Mouse (Mus musculus): ENCODE measurements around the gene Sptbn1. TPM values are rescaled to one million over a fixed set of nuclear protein-coding genes. Genes with fewer than 3 reads are reported as not detected.

Sptbn1 gene
- 26.1 and 53.4 TPM in 2 replicates for polyA plus RNA-seq (2011; ENCODE audit: insufficient read depth, insufficient read length, low replicate concordance, missing spikeins)

GRCm38 (mm10) chr11:30267892-30268647 is at the start of gene Sptbn1:
TSS of gene Sptbn1 (minus strand) at chr11:30268175.
- no peak within 1 kb of the TSS; the same call in 1 of the 2 replicates for H3K27ac ChIP-seq (ENCODE audit: control insufficient read depth, insufficient read depth, low read depth, low read length, poor library complexity)

DNA sequence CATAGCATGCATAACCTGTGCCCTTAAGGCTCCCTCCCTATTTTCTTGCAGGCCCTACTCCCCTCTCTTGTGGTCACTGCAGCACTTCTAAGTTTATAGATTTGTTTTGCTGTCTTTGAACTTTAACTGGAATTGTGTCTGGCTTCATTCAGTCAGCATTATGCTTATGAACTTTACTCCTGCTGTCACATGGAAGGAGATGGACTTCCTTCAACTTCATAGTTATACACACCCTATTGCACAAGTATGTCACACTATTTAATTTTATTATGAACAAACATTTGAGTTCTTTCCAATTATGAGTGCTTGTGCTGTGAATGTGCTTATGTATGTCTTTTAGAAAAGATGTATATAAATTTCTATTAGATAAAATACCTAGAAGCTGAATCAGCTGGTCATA is 26.3 kb upstream of the Sptbn1 start:
- H3K4me1 ChIP-seq (ENCODE audit: control insufficient read depth, insufficient read depth, low read length), result no peaks in the 10 kb centered on the region
- H3K27ac ChIP-seq (ENCODE audit: control insufficient read depth, insufficient read depth, low read depth, low read length, poor library complexity), result no peak overlapping the region
- TF ChIP-seq POLR2A (IDR thresholded peaks at IDR 0.05; ENCODE audit: borderline replicate concordance, control insufficient read depth, low read depth, low read length) (no peak), CTCF (IDR thresholded peaks at IDR 0.05; ENCODE audit: control insufficient read depth, insufficient read depth, low read length) (no peak)
- H3K4me3 ChIP-seq (replicated peaks; ENCODE audit: control insufficient read depth, low read depth, low read length), result no peak overlapping the region

More at GRCm38 (mm10) chr11:30267892-30268647, at the start of gene Sptbn1:
- no peak for TF ChIP-seq CTCF (IDR thresholded peaks at IDR 0.05; ENCODE audit: control insufficient read depth, insufficient read depth, low read length)
- no peak for TF ChIP-seq POLR2A (IDR thresholded peaks at IDR 0.05; ENCODE audit: borderline replicate concordance, control insufficient read depth, low read depth, low read length)
- H3K4me1 ChIP-seq (ENCODE audit: control insufficient read depth, insufficient read depth, low read length), result no peaks in the 10 kb centered on the region
- peak within 1 kb of the TSS; percentile 59 for H3K4me3 ChIP-seq (replicated peaks; ENCODE audit: control insufficient read depth, low read depth, low read length)
- under 1% methylated on average over 59 of the region's 81 CpGs for WGBS

DNA sequence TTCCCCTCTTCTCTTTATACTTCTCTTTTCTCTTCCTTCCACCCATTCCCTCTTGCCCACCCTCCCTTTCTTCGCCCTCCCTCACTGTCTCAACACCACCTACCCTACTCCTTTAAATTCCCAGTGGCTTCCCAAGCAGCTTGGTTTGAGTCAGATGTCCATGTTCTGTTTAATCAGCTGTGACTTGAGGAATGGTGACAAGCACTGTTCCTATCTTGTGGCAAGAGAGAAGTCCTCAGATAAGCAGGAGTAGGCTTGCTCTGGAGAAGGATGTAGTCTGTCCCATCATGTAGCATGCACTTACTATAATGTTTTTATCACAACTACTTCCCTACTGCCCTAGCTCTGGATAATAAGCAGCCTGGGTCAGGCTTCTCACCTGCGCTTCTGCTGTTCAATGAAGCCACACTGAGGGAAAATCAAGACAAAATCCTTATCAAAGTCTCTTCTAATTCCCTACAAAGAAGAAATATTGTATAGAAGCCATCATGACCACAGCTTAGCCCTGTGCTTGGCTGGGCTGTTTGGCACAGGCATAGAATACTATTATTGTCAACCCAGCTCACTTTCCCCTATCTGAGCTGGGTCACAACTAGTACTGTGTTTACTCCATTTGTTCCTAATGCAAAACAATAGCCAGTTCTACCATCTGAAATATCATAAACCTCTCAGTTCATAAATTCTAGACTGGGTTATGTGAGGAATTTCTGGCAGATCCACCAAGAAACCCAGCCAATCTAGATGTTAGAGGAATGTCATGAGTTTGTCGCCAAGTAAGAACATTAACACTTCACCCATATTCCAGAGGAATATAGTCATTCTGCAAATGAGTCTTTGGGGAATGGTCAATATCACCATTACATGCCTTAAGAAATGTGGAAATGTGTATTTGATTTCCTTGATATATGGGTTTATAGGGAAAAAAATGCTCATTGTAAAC is 24.5 kb upstream of the Sptbn1 start:
- WGBS, result 75% methylated on average over 3 of the region's 3 CpGs
- no peak overlapping the region for H3K4me3 ChIP-seq (replicated peaks; ENCODE audit: control insufficient read depth, low read depth, low read length)
- TF ChIP-seq POLR2A (IDR thresholded peaks at IDR 0.05; ENCODE audit: borderline replicate concordance, control insufficient read depth, low read depth, low read length) (no peak), CTCF (IDR thresholded peaks at IDR 0.05; ENCODE audit: control insufficient read depth, insufficient read depth, low read length) (no peak)
- H3K4me1 ChIP-seq (ENCODE audit: control insufficient read depth, insufficient read depth, low read length), result no peaks in the 10 kb centered on the region
- no peak overlapping the region for H3K27ac ChIP-seq (ENCODE audit: control insufficient read depth, insufficient read depth, low read depth, low read length, poor library complexity)

GRCm38 (mm10) chr11:30291155-30291554 is 23.2 kb upstream of the Sptbn1 start:
- 17% methylated on average over 8 of the region's 8 CpGs for WGBS
- Histone ChIP-seq H3K4me1 (ENCODE audit: control insufficient read depth, insufficient read depth, low read length) (no peaks in the 10 kb centered on the region), H3K27ac (ENCODE audit: control insufficient read depth, insufficient read depth, low read depth, low read length, poor library complexity) (no peak overlapping the region), H3K4me3 (replicated peaks; ENCODE audit: control insufficient read depth, low read depth, low read length) (no peak overlapping the region)
- no peak for TF ChIP-seq POLR2A (IDR thresholded peaks at IDR 0.05; ENCODE audit: borderline replicate concordance, control insufficient read depth, low read depth, low read length)
- TF ChIP-seq CTCF (IDR thresholded peaks at IDR 0.05; ENCODE audit: control insufficient read depth, insufficient read depth, low read length), result no peak

DNA sequence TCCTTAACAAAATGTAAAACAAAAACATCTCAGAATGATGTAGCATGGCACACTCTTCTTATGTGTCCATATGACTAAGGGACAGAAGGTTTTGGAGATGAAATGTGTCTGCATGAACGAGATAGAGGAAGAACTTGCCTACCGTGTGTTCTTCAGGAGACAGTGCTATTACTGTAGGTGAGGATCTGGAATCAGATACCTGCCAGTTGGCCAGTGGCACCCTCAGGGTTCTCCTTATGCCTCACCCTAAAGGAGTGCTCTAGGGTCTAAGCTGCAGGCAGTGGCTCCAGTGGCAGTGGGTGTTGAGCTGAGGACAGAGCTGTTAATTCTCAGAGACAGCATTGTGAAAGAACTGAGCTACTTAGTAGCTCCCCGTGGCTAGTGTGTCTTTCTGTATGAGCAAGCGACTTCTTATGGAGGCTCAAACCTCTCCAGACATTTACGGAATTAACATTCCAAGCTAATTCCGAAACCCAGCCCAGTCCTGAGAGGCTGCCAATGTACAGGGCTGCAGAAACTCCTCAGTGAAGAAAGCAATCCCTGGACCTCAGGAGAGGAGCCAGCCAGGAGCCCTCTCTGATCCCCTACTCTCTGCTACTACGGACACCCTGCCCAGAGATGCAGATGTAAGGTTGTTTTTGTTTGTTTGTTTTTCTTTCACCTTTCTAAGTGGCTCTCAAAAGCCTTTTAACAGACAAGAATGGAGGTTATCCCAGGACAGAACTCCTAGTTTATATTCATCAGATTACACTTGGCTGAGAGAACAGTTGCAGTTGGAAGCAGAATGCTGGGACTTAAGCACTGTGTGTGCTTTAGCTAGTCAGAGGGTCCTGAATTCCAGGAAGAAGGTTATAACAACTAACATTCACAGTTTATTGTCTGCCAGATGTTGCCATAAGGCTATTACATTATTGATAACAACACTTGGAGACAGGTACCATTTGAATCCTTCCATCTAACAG is 21.8 kb upstream of the Sptbn1 start:
- TF ChIP-seq CTCF (IDR thresholded peaks at IDR 0.05; ENCODE audit: control insufficient read depth, insufficient read depth, low read length) (no peak), POLR2A (IDR thresholded peaks at IDR 0.05; ENCODE audit: borderline replicate concordance, control insufficient read depth, low read depth, low read length) (no peak)
- Histone ChIP-seq H3K4me3 (replicated peaks; ENCODE audit: control insufficient read depth, low read depth, low read length) (no peak overlapping the region), H3K27ac (ENCODE audit: control insufficient read depth, insufficient read depth, low read depth, low read length, poor library complexity) (no peak overlapping the region), H3K4me1 (ENCODE audit: control insufficient read depth, insufficient read depth, low read length) (no peaks in the 10 kb centered on the region)
- 74% methylated on average over 7 of the region's 7 CpGs for WGBS

DNA sequence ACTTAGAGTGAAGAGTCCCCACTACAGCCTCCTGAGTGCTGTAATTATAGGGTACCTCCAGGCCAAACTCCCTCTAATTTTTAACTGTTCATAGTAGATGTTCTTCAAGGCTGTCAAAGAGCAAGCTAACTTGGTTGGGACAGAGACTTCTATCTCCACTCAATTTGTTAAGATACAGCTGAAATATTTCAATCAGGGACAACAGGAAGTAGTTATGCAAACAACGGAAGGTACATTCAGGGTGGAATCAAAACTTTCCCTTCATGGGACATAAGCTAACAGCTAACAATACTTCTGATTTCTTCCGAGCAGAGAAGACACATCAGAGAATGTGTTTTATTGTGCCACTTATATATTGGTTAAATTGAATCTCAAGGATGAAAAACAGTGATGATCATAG is 20.1 kb upstream of the Sptbn1 start:
- 72% methylated on average over 2 of the region's 2 CpGs for WGBS
- Histone ChIP-seq H3K27ac (ENCODE audit: control insufficient read depth, insufficient read depth, low read depth, low read length, poor library complexity) (no peak overlapping the region), H3K4me3 (replicated peaks; ENCODE audit: control insufficient read depth, low read depth, low read length) (no peak overlapping the region), H3K4me1 (ENCODE audit: control insufficient read depth, insufficient read depth, low read length) (no peaks in the 10 kb centered on the region)
- TF ChIP-seq POLR2A (IDR thresholded peaks at IDR 0.05; ENCODE audit: borderline replicate concordance, control insufficient read depth, low read depth, low read length) (no peak), CTCF (IDR thresholded peaks at IDR 0.05; ENCODE audit: control insufficient read depth, insufficient read depth, low read length) (no peak)

- Histone ChIP-seq H3K4me1 (ENCODE audit: control insufficient read depth, insufficient read depth, low read length) (no peaks in the 10 kb centered on the region), H3K27ac (ENCODE audit: control insufficient read depth, insufficient read depth, low read depth, low read length, poor library complexity) (no peak overlapping the region), H3K4me3 (replicated peaks; ENCODE audit: control insufficient read depth, low read depth, low read length) (no peak overlapping the region)
- TF ChIP-seq POLR2A (IDR thresholded peaks at IDR 0.05; ENCODE audit: borderline replicate concordance, control insufficient read depth, low read depth, low read length) (no peak), CTCF (IDR thresholded peaks at IDR 0.05; ENCODE audit: control insufficient read depth, insufficient read depth, low read length) (no peak)
- 50% methylated on average over 2 of the region's 2 CpGs for whole genome bisulfite sequencing
Measured at GRCm38 (mm10) chr11:30283710-30284109, 15.7 kb upstream of the Sptbn1 start.

All from bone marrow, adult 2 months (tissue).